Mouse (Mus musculus) spleen, adult 2 months (tissue): ENCODE data around the gene Nectin2.

Experiments used
- CTCF ChIP-seq: fragments of 200-500 bp; IDR thresholded peaks from 2 replicates; pipeline ENCODE4 v1.5.1; 2011; ENCODE audit warnings: mild to moderate bottlenecking, inconsistent platforms; ENCODE audit not compliant: insufficient read depth, insufficient read length, insufficient replicate concordance; ENCODE audit errors: extremely low read depth
- POLR2A ChIP-seq: fragments of 200-500 bp; IDR thresholded peaks from 2 replicates; pipeline ENCODE4 v1.6.1; 2011; ENCODE audit warnings: low read depth, low read length, inconsistent platforms

- TF ChIP-seq CTCF (no peak), POLR2A (no peak)
These were observed 59.4 kb downstream of the Nectin2 start for GRCm38 (mm10) chr7:19690845-19691244.
